Mouse (Mus musculus) right cerebral cortex, postnatal 14 days (tissue): ENCODE results near the gene Stau1.
A peak's percentile ranks its signal among the peaks of the same experiment; 100 is the strongest.

Source experiments
- DNase-seq: peaks from one replicate; pipeline ENCODE4 v3.0.0; 2022

Stau1 gene

GRCm38 (mm10) chr2:166909729-166910128 is 86.4 kb downstream of the Stau1 start:
- DNase-seq, result no peak

DNA sequence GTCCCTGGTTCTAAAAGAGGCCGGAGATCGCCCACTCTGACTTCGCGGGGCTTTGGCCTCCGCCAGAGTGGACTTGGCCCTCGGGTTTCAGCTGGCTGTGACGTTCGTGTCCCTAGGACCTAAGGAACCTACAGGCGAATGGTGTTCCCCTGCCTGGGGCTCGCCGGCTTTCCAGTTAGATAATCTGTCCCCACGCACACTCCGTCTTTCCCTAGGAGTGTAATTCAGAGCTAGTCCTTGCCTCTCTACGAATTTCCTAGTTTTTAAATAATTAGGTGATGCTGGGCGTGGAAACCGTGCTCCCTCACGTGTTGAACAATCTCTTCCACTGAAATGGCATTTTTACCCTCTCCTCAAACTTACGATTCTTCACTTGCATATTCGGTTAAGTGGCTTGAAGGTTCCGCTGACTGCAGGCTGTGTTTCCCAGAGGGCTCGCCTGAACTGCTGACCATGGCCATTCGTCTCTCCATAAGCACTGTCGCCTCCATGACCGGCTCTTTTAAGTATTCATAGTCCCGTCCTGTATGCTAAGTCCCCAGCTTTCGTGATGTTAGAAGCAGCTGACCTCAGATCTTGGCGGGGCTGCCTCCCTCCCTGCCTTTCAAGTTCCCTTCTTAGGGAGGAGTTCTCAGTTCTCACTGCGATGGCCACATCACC is 89.4 kb downstream of the Stau1 start:
- no peak for DNase-seq

- peak; percentile 99 for DNase-seq
Observed at GRCm38 (mm10) chr2:166905711-166906522, 90.2 kb downstream of the Stau1 start, which contains the start of gene Cse1l. Gene Cse1l (plus strand): TSS chr2:166906040.

DNA sequence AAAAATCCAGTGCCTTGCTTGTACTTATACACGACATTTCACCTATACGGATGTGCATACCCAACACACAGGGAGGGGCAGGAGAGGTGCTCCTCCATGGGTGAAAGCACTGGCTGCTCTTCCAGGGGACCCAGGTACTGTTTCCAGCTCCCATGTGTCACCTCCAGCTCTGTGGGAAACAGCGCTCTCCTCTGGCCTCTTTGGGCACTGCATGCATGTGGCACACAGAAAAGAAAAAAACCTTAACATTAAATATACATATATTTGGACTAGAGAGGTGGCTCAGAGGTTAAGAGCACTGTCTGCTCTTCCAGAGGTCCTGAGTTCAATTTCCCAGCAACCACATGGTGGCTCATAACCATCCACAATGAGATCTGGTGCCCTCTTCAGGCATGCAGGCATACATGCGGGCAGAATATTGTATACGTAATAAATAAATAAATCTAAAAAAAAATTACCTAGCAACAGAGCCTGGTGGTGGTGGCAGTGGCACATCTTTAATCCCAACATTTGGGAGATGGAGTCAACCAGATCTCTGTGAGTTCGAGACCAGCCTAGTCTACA is 92.3 kb downstream of the Stau1 start:
- no peak for DNase-seq

DNA sequence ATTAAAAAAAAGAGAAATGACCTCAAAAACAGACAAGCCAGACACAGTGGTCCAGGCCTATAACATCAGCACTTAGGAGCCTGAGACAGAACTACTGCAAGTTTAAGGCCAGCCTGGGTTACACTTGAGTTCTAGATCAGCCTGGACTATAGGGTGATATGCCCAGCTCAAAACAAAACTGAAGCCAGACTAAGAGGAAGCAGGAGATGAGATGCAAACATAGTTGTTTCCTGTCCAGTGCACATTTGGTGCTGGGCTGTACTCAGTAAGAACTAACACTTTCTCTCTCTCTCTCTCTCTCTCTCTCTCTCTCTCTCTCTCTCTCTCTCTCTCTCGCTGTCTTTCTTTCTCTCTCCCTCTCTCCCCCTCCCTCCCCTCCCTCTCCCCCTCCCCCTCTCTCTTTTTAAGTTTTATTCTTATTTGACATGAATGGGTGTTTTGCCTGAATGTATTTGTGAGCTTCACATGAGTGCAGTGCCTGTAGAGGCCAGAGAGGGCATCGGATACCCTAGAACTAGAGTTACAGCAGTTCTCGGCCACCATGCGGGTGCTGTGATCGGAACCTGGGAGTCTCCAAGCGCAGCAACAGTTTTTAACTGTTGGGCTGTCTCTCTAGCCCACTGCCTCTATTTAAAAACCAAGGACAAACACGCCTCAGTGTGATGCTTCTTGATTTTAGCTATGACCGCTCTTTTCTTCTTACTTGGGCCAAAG is 95.2 kb downstream of the Stau1 start:
- DNase-seq, result no peak

- no peak for DNase-seq
Observed at GRCm38 (mm10) chr2:166899746-166900145, 96.4 kb downstream of the Stau1 start.

- no peak for DNase-seq
Observed at GRCm38 (mm10) chr2:166899161-166899560, 96.9 kb downstream of the Stau1 start.
